Mouse (Mus musculus): ENCODE data around the gene Trim8. TPM values are rescaled to one million over a fixed set of nuclear protein-coding genes. Genes with fewer than 3 reads are reported as not detected.

Trim8 gene
- polyA plus RNA-seq, 1 experiment from 2014 or later: 30.5 TPM

- no peak for ATAC-seq (replicated peaks; ENCODE audit: low FRiP score, low read depth)
- DNase-seq (ENCODE audit: low spot score): no peak
- Histone ChIP-seq H3K27me3 (ENCODE audit: insufficient read depth, low read length) (no peaks in the 10 kb centered on the region), H3K27ac (peak overlapping the region; percentile 48), H3K4me3 (replicated peaks; ENCODE audit: low read depth, low read length) (no peak overlapping the region), H3K36me3 (ENCODE audit: insufficient read depth, low read length) (peaks cover 56% of the 10 kb centered on the region), H3K9me3 (replicated peaks; ENCODE audit: low read length) (no peaks in the 10 kb centered on the region), H3K9ac (ENCODE audit: low read depth, low read length) (no peak overlapping the region), H3K4me1 (replicated peaks; ENCODE audit: insufficient read depth, low read length) (peaks cover 58% of the 10 kb centered on the region), H3K4me2 (ENCODE audit: low read length) (no peak overlapping the region)
- TF ChIP-seq CTCF (IDR thresholded peaks at IDR 0.05; ENCODE audit: low read depth): no peak
- WGBS: 47% methylated on average over 4 of the region's 4 CpGs
These were observed 8.2 kb downstream of the Trim8 start for GRCm38 (mm10) chr19:46509736-46510135.

GRCm38 (mm10) chr19:46510401-46510800, 8.9 kb downstream of the Trim8 start:
- no peak for DNase-seq (ENCODE audit: low spot score)
- WGBS: 50% methylated on average over 5 of the region's 5 CpGs

GRCm38 (mm10) chr19:46510824-46511223, 9.3 kb downstream of the Trim8 start:
- H3K9ac ChIP-seq (ENCODE audit: low read depth, low read length): no peak overlapping the region
- 55% methylated on average over 3 of the region's 3 CpGs for WGBS
- H3K27ac ChIP-seq: peak overlapping the region; percentile 71; the same call in 1 of the 2 replicates
- TF ChIP-seq CTCF (IDR thresholded peaks at IDR 0.05; ENCODE audit: low read depth): peak; percentile 65
- H3K36me3 ChIP-seq (ENCODE audit: insufficient read depth, low read length): peaks cover 55% of the 10 kb centered on the region
- H3K4me1 ChIP-seq (replicated peaks; ENCODE audit: insufficient read depth, low read length): peaks cover 49% of the 10 kb centered on the region
- no peaks in the 10 kb centered on the region for H3K27me3 ChIP-seq (ENCODE audit: insufficient read depth, low read length)
- ATAC-seq (replicated peaks; ENCODE audit: low FRiP score, low read depth): no peak
- no peak overlapping the region for H3K4me3 ChIP-seq (replicated peaks; ENCODE audit: low read depth, low read length)
- peak; percentile 56 for DNase-seq (ENCODE audit: low spot score)
- H3K9me3 ChIP-seq (replicated peaks; ENCODE audit: low read length): no peaks in the 10 kb centered on the region
- 0 out of 2 replicates have a peak overlapping the region, but pooled peaks have one; percentile 6 for H3K4me2 ChIP-seq (ENCODE audit: low read length)

More at GRCm38 (mm10) chr19:46510401-46510800, 8.9 kb downstream of the Trim8 start:
- H3K4me2 ChIP-seq (ENCODE audit: low read length): no peak overlapping the region
- no peaks in the 10 kb centered on the region for H3K27me3 ChIP-seq (ENCODE audit: insufficient read depth, low read length)
- no peak for ATAC-seq (replicated peaks; ENCODE audit: low FRiP score, low read depth)
- peaks cover 51% of the 10 kb centered on the region for H3K4me1 ChIP-seq (replicated peaks; ENCODE audit: insufficient read depth, low read length)
- no peak overlapping the region for H3K9ac ChIP-seq (ENCODE audit: low read depth, low read length)
- H3K9me3 ChIP-seq (replicated peaks; ENCODE audit: low read length): no peaks in the 10 kb centered on the region
- peaks cover 58% of the 10 kb centered on the region for H3K36me3 ChIP-seq (ENCODE audit: insufficient read depth, low read length)
- H3K27ac ChIP-seq: 0 out of 2 replicates have a peak overlapping the region, but pooled peaks have one; percentile 48
- no peak overlapping the region for H3K4me3 ChIP-seq (replicated peaks; ENCODE audit: low read depth, low read length)
- TF ChIP-seq CTCF (IDR thresholded peaks at IDR 0.05; ENCODE audit: low read depth): no peak

- Histone ChIP-seq H3K27me3 (ENCODE audit: insufficient read depth, low read length) (no peaks in the 10 kb centered on the region), H3K27ac (peak overlapping the region; percentile 71; the same call in 1 of the 2 replicates), H3K9me3 (replicated peaks; ENCODE audit: low read length) (no peaks in the 10 kb centered on the region), H3K4me3 (replicated peaks; ENCODE audit: low read depth, low read length) (no peak overlapping the region), H3K36me3 (ENCODE audit: insufficient read depth, low read length) (peaks cover 51% of the 10 kb centered on the region), H3K9ac (ENCODE audit: low read depth, low read length) (no peak overlapping the region), H3K4me2 (ENCODE audit: low read length) (0 out of 2 replicates have a peak overlapping the region, but pooled peaks have one; percentile 6), H3K4me1 (replicated peaks; ENCODE audit: insufficient read depth, low read length) (peaks cover 46% of the 10 kb centered on the region)
- no peak for TF ChIP-seq CTCF (IDR thresholded peaks at IDR 0.05; ENCODE audit: low read depth)
- ATAC-seq (replicated peaks; ENCODE audit: low FRiP score, low read depth): no peak
- 71% methylated on average over 10 of the region's 10 CpGs for WGBS
- peak; percentile 49 for DNase-seq (ENCODE audit: low spot score)
These were observed 9.8 kb downstream of the Trim8 start for GRCm38 (mm10) chr19:46511263-46511662.

GRCm38 (mm10) chr19:46514387-46514786, 12.9 kb downstream of the Trim8 start:
- no peak overlapping the region for H3K4me3 ChIP-seq (replicated peaks; ENCODE audit: low read depth, low read length)
- no peak for ATAC-seq (replicated peaks; ENCODE audit: low FRiP score, low read depth)
- H3K9ac ChIP-seq (ENCODE audit: low read depth, low read length): no peak overlapping the region
- H3K36me3 ChIP-seq (ENCODE audit: insufficient read depth, low read length): peaks cover 48% of the 10 kb centered on the region
- no peak for TF ChIP-seq CTCF (IDR thresholded peaks at IDR 0.05; ENCODE audit: low read depth)
- no peak overlapping the region for H3K4me2 ChIP-seq (ENCODE audit: low read length)
- no peak for DNase-seq (ENCODE audit: low spot score)
- H3K27me3 ChIP-seq (ENCODE audit: insufficient read depth, low read length): no peaks in the 10 kb centered on the region
- WGBS: 76% methylated on average over 12 of the region's 12 CpGs
- H3K27ac ChIP-seq: no peak overlapping the region
- H3K4me1 ChIP-seq (replicated peaks; ENCODE audit: insufficient read depth, low read length): peaks cover 37% of the 10 kb centered on the region
- no peaks in the 10 kb centered on the region for H3K9me3 ChIP-seq (replicated peaks; ENCODE audit: low read length)

- H3K9ac ChIP-seq (ENCODE audit: low read depth, low read length): no peak overlapping the region
- TF ChIP-seq CTCF (IDR thresholded peaks at IDR 0.05; ENCODE audit: low read depth): no peak
- H3K27me3 ChIP-seq (ENCODE audit: insufficient read depth, low read length): no peaks in the 10 kb centered on the region
- DNase-seq (ENCODE audit: low spot score) (no peak), ATAC-seq (replicated peaks; ENCODE audit: low FRiP score, low read depth) (no peak)
- 0 out of 2 replicates have a peak overlapping the region, but pooled peaks have one; percentile 8 for H3K27ac ChIP-seq
- H3K4me3 ChIP-seq (replicated peaks; ENCODE audit: low read depth, low read length): no peak overlapping the region
- H3K9me3 ChIP-seq (replicated peaks; ENCODE audit: low read length): no peaks in the 10 kb centered on the region
- WGBS: 85% methylated on average over 24 of the region's 24 CpGs
- H3K4me2 ChIP-seq (ENCODE audit: low read length): no peak overlapping the region
- H3K36me3 ChIP-seq (ENCODE audit: insufficient read depth, low read length): peaks cover 48% of the 10 kb centered on the region
- peaks cover 27% of the 10 kb centered on the region for H3K4me1 ChIP-seq (replicated peaks; ENCODE audit: insufficient read depth, low read length)
These were observed 13.9 kb downstream of the Trim8 start for GRCm38 (mm10) chr19:46515287-46515821.
